Mouse (Mus musculus) liver, embryonic 14.5 days (tissue): ENCODE measurements around the gene Fut2.

ENCODE experiments used
- CTCF ChIP-seq: IDR thresholded peaks from 2 replicates; pipeline ENCODE4 v1.5.1; 2016; ENCODE audit warnings: antibody characterized with exemption, low read depth, control low read depth
- EP300 ChIP-seq: IDR thresholded peaks from 2 replicates; pipeline ENCODE4 v1.6.1; 2016; ENCODE audit warnings: antibody characterized with exemption, low read depth

DNA sequence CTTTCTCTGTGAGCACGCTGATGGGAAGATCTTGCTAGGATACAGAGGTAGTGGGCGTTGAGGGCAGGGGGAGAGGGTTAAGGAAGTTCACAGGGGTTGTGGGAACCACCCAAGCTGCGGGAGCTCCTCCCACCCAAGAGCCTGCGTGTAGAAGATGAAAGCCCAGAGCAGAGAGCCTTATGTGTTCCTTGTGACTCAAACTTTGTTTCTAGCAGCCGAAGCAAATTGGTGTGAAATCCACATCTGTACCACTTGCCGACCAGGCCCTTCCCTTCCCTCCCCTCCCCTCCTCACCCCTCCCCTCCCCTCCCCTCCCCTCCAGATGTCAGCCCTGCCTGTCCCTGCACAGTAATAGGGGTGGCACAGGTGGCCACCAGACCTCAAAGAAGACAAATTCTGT is 28.9 kb upstream of the Fut2 start:
- TF ChIP-seq CTCF (no peak), EP300 (no peak)
